8 mouse cellular contexts compared by ENCODE assay signal in the genomic region with DNA sequence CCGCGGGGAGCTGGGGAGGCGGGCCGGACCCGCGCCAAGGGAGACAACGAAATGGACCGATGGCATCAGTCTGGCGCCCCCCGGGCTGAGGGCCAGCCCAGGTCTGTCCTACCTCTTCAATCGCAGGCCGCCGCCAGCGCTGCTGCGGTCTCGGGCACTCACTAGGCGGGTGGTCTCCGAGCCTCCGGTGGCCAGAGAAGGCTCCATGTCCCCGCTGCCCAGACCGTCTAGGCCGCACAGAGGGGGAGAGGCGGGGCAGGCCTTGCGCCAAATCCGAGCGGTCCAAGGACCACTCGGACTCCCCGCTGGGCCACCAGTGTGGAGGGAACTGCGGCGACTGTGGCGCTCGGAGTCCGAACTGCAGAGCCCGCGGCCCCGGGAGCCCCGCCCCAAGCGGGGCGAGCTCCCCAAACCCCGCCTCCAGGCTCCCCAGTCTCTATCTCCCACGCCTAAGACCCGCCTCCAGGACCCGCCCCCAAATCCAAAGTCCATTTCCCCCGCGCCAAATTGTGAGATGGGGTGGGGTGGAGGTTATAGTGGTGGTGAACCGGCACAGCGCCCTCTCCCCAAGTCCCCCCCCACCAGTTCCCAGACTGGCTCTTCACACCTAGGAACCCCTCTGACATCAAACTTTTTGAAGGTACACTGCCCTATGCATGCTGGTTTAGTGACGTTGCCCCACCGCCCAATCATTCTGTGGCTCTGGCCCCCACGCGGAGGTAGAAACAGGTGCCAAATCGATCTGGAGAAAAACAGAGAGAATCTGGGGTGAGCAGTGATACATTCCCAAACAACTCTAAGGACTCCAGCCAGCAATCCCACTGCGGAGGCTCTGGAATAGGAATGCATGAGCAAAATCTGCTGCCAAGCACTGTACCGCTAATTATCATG. TPM values are rescaled to one million over a fixed set of nuclear protein-coding genes. Genes with fewer than 3 reads are reported as not detected.
DNase-seq lines count a peak whose midpoint lies in the region; ATAC-seq and TF ChIP-seq lines count a peak whose summit lies in the region.

No protein-coding gene starts in this region.

- no peak overlapping the region for H3K27ac ChIP-seq in kidney, embryonic 14.5 days (ENCODE audit: low read depth, low read length)
- H3K27ac ChIP-seq in liver, adult 2 months (replicated peaks; ENCODE audit: insufficient read depth, low read depth, low read length): peak overlapping the region; percentile 45; the same call in 1 of the 2 replicates
- no peak overlapping the region for H3K27ac ChIP-seq in neural tube, embryonic 11.5 days (ENCODE audit: low read depth, low read length)

- H3K4me1 ChIP-seq in kidney, embryonic 14.5 days (ENCODE audit: control insufficient read depth, insufficient read depth, low read length): peaks cover 20% of the 10 kb centered on the region; the same call in 1 of the 2 replicates
- H3K4me1 ChIP-seq in liver, adult 2 months (ENCODE audit: control insufficient read depth, insufficient read depth, low read length): peaks cover 10% of the 10 kb centered on the region
- H3K4me1 ChIP-seq in neural tube, embryonic 11.5 days (ENCODE audit: control insufficient read depth, insufficient read depth, low read length): peaks cover 15% of the 10 kb centered on the region

- WGBS in kidney, embryonic 14.5 days: under 1% methylated on average over 46 of the region's 54 CpGs
- WGBS in liver, adult 2 months: 2% methylated on average over 53 of the region's 54 CpGs
- WGBS in neural tube, embryonic 11.5 days: under 1% methylated on average over 51 of the region's 54 CpGs

- H3K4me3 ChIP-seq in kidney, embryonic 14.5 days (ENCODE audit: low read length): peak overlapping the region; percentile 41
- H3K4me3 ChIP-seq in liver, adult 2 months (ENCODE audit: insufficient read depth, low read depth, low read length): peak overlapping the region; percentile 59
- H3K4me3 ChIP-seq in neural tube, embryonic 11.5 days (ENCODE audit: low read depth, low read length): peak overlapping the region; percentile 41

- H3K79me2 ChIP-seq in liver, adult 2 months (ENCODE audit: control insufficient read depth, insufficient read depth, low read length): no peaks in the 10 kb centered on the region

- ATAC-seq in kidney, embryonic 14.5 days (ENCODE audit: low FRiP score, low TSS enrichment): peak; percentile 56
- ATAC-seq in neural tube, embryonic 11.5 days (ENCODE audit: insufficient read depth, low FRiP score, low TSS enrichment): peak; percentile 58; the same call in 1 of the 2 replicates

- peak overlapping the region; percentile 29; the same call in 1 of the 2 replicates for H3K9ac ChIP-seq in kidney, embryonic 14.5 days (ENCODE audit: low read depth, low read length)
- peak overlapping the region; percentile 56; the same call in 1 of the 2 replicates for H3K9ac ChIP-seq in liver, adult 2 months (ENCODE audit: low read depth, low read length)
- peak overlapping the region; percentile 63 for H3K9ac ChIP-seq in neural tube, embryonic 11.5 days (ENCODE audit: low read length)

- H3K27me3 ChIP-seq in kidney, embryonic 14.5 days (ENCODE audit: control insufficient read depth, insufficient read depth, low read length): peaks cover 75% of the 10 kb centered on the region
- H3K27me3 ChIP-seq in liver, adult 2 months (ENCODE audit: control insufficient read depth, insufficient read depth, low read length): peaks cover 11% of the 10 kb centered on the region
- H3K27me3 ChIP-seq in neural tube, embryonic 11.5 days (ENCODE audit: control insufficient read depth, insufficient read depth, low read length): peaks cover 76% of the 10 kb centered on the region

- H3K9me3 ChIP-seq in kidney, embryonic 14.5 days (ENCODE audit: control insufficient read depth, low read length): no peaks in the 10 kb centered on the region
- no peaks in the 10 kb centered on the region for H3K9me3 ChIP-seq in neural tube, embryonic 11.5 days (ENCODE audit: control insufficient read depth, low read length)

- no peak for TF ChIP-seq CTCF in liver, adult 2 months (IDR thresholded peaks at IDR 0.05; ENCODE audit: low read depth, low read length)

- H3K4me2 ChIP-seq in kidney, embryonic 14.5 days (replicated peaks; ENCODE audit: low read depth, low read length): peak overlapping the region; percentile 50
- H3K4me2 ChIP-seq in neural tube, embryonic 11.5 days (ENCODE audit: low read depth): peak overlapping the region; percentile 45

- no peaks in the 10 kb centered on the region for H3K36me3 ChIP-seq in kidney, embryonic 14.5 days (ENCODE audit: control insufficient read depth, insufficient read depth, low read length)
- no peaks in the 10 kb centered on the region for H3K36me3 ChIP-seq in liver, adult 2 months (ENCODE audit: control insufficient read depth, insufficient read depth, low read length)
- no peaks in the 10 kb centered on the region for H3K36me3 ChIP-seq in neural tube, embryonic 11.5 days (ENCODE audit: control insufficient read depth, insufficient read depth, low read length)

- DNase-seq in ES-CJ7 (ENCODE audit: low read depth, low spot score): peak; percentile 57
- DNase-seq in adrenal gland, adult 2 months: peak; percentile 72
- DNase-seq in frontal cortex, postnatal 36 days (ENCODE audit: low spot score in 2 of 2): peak; percentile 45 to 56
- peak; percentile 70 for DNase-seq in liver, adult 2 months (ENCODE audit: extremely low read depth, low read depth, low spot score)
- peak; percentile 59 for DNase-seq in neural tube, embryonic 11.5 days (ENCODE audit: low spot score)
- peak; percentile 73 for DNase-seq in thymus, postnatal 4 days
- DNase-seq in gastrocnemius, postnatal 25 days: no peak

- TF ChIP-seq POLR2A in liver, adult 2 months (IDR thresholded peaks at IDR 0.05; ENCODE audit: extremely low read depth, insufficient read depth, low read length): no peak

RNA-seq across cellular contexts. Expression of a gene that starts 12.7 kb away (rescaled TPM):
- total RNA-seq in adrenal gland, adult 2 months (2021): not detected
- not detected in 2 replicates for polyA plus RNA-seq in adrenal gland, adult 2 months (2012; rRNA removed)
- not detected in 2 replicates for polyA plus RNA-seq in kidney, embryonic 14.5 days (2014; fragmentation: Nextera tagmentation; extraction: Ambion mirVana)
- not detected in 2 replicates for total RNA-seq in liver, adult 2 months (2014; rRNA removed)
- polyA plus RNA-seq in liver, adult 2 months (2012; rRNA removed): not detected in 2 replicates
- polyA plus RNA-seq in neural tube, embryonic 11.5 days (2014; fragmentation: Nextera tagmentation; extraction: Ambion mirVana): not detected in 2 replicates
- not detected for total RNA-seq in gastrocnemius, postnatal 25 days (2021)

RNA-seq across cellular contexts. Expression of a gene that starts 14.6 kb away (rescaled TPM):
- total RNA-seq in adrenal gland, adult 2 months (2021): not detected
- not detected in 2 replicates for polyA plus RNA-seq in adrenal gland, adult 2 months (2012; rRNA removed)
- polyA plus RNA-seq in kidney, embryonic 14.5 days (2014; fragmentation: Nextera tagmentation; extraction: Ambion mirVana): 1.9 and 3.4 TPM in 2 replicates
- 0.37 and 0.60 TPM in 2 replicates for total RNA-seq in liver, adult 2 months (2014; rRNA removed)
- polyA plus RNA-seq in liver, adult 2 months (2012; rRNA removed): 0.37 and 0.97 TPM in 2 replicates
- polyA plus RNA-seq in neural tube, embryonic 11.5 days (2014; fragmentation: Nextera tagmentation; extraction: Ambion mirVana): 8.1 and 9.2 TPM in 2 replicates
- total RNA-seq in gastrocnemius, postnatal 25 days (2021): under 1 TPM in 1 of 2 experiments, not detected in 1; 0.13 TPM

RNA-seq across cellular contexts. Expression of a gene that starts 23.1 kb away (rescaled TPM):
- total RNA-seq in adrenal gland, adult 2 months (2021): not detected
- not detected in 2 replicates for polyA plus RNA-seq in adrenal gland, adult 2 months (2012; rRNA removed)
- polyA plus RNA-seq in kidney, embryonic 14.5 days (2014; fragmentation: Nextera tagmentation; extraction: Ambion mirVana): not detected in 2 replicates
- total RNA-seq in liver, adult 2 months (2014; rRNA removed): 0.28 TPM in 1 of 2 replicates, not detected in the other
- polyA plus RNA-seq in liver, adult 2 months (2012; rRNA removed): not detected in 2 replicates
- 0.45 and 0.81 TPM in 2 replicates for polyA plus RNA-seq in neural tube, embryonic 11.5 days (2014; fragmentation: Nextera tagmentation; extraction: Ambion mirVana)
- 100 to 1,000 TPM; 303 to 342 TPM for total RNA-seq in gastrocnemius, postnatal 25 days (2021)

RNA-seq across cellular contexts. Expression of a gene that starts 38.8 kb away (rescaled TPM):
- total RNA-seq in adrenal gland, adult 2 months (2021): 10 to 100 TPM; 17.5 to 33.1 TPM
- polyA plus RNA-seq in adrenal gland, adult 2 months (2012; rRNA removed): 43.2 and 48.0 TPM in 2 replicates
- 35.4 and 40.5 TPM in 2 replicates for polyA plus RNA-seq in kidney, embryonic 14.5 days (2014; fragmentation: Nextera tagmentation; extraction: Ambion mirVana)
- total RNA-seq in liver, adult 2 months (2014; rRNA removed): 10.7 and 11.8 TPM in 2 replicates
- 8.4 and 12.7 TPM in 2 replicates for polyA plus RNA-seq in liver, adult 2 months (2012; rRNA removed)
- 27.9 and 28.2 TPM in 2 replicates for polyA plus RNA-seq in neural tube, embryonic 11.5 days (2014; fragmentation: Nextera tagmentation; extraction: Ambion mirVana)
- 10 to 100 TPM; 19.3 to 25.1 TPM for total RNA-seq in gastrocnemius, postnatal 25 days (2021)

RNA-seq across cellular contexts. Expression of a gene that starts 44.7 kb away (rescaled TPM):
- total RNA-seq in adrenal gland, adult 2 months (2021): 10 to 100 TPM; 27.7 to 39.6 TPM
- polyA plus RNA-seq in adrenal gland, adult 2 months (2012; rRNA removed): 88.3 and 93.5 TPM in 2 replicates
- polyA plus RNA-seq in kidney, embryonic 14.5 days (2014; fragmentation: Nextera tagmentation; extraction: Ambion mirVana): 5.5 and 10.9 TPM in 2 replicates
- 6.1 and 6.7 TPM in 2 replicates for total RNA-seq in liver, adult 2 months (2014; rRNA removed)
- polyA plus RNA-seq in liver, adult 2 months (2012; rRNA removed): 15.5 and 16.2 TPM in 2 replicates
- polyA plus RNA-seq in neural tube, embryonic 11.5 days (2014; fragmentation: Nextera tagmentation; extraction: Ambion mirVana): 9.3 and 9.7 TPM in 2 replicates
- 1 to 10 TPM; 2.5 to 3.5 TPM for total RNA-seq in gastrocnemius, postnatal 25 days (2021)
